Mouse (Mus musculus) adrenal gland, adult (tissue): Measurements from ENCODE around the gene Dclk1.

Experiments
- DNase-seq, 2 experiments: peaks; one replicate each; pipeline ENCODE4 v3.0.0; 2022 to 2023; ENCODE audit warnings: low spot score in 1 of 2; ENCODE audit not compliant: inconsistent age in 2 of 2

The Dclk1 gene

DNA sequence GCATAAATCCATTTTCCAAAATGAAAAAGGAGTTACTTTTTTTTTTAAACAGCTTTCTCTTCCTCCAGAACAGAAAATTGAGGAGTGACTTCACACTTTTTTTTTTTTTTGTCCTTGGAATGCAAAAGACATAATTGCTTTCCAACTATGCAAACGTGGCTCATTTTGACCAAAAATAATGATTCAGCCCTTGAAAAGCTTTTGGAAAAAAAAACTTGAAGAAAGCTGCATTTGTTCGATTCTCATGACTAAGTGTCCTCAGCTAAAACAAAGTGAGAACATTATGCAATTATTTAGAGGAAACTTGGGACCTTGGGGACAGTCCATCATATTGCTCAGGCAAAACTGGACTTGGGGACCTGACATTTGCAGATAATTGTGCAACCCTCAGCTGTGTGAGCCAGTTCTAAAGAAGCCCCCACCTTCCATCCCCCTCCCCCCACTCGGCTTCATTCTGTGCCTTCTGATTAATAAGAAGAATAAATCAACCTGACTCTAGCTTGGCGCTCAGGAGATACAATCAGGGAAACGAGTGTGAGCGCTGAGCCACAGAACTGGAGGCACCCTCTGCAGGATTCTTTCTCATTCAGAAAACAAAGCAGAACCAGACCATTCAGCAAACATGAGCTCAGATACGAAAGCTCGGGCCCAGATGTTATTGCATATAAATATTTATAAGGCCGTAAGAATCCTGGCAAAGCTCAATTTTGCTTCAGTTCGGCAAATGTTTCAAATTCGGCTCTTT, 329.6 kb downstream of the Dclk1 start:
- DNase-seq: peak; percentile 15 to 83

DNA sequence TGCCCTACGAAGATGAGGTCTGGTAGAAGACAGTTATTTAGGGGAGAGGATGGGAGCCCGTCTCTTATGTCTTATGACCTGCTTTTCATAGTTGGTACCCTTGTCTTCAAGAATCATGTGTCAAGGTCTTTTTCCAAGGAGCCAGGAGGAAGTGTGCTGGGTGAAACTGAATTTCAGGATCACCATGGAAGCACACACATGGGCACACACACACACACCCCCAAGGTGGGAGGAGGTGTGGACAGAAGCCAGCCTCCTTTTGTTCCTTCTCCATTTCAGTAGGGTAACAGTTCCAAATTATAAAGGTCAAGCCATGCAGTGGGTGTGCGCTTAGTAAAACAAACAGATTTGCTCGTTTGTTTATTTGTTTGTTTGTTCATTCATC, 330.1 kb downstream of the Dclk1 start:
- no peak for DNase-seq

DNA sequence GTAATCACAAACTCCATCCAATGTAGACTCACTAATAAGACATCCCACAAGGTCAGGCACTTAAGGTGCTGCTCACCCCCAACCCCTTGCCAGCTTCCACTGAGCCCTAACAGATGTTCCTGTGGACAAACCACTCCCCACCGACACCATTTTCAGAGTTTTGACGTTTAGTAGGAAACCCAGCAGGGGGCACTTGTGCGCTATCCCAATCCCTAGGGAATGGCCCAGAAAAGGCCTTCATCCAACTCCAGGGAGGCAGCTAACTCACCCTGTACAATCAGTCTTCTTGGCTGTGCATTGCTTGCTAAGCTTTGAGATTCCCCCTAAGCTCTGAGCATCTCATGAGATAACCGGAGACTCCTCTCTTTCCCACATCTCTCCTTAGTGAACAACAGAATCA, 331.8 kb downstream of the Dclk1 start:
- peak; percentile 33 to 76 for DNase-seq

DNA sequence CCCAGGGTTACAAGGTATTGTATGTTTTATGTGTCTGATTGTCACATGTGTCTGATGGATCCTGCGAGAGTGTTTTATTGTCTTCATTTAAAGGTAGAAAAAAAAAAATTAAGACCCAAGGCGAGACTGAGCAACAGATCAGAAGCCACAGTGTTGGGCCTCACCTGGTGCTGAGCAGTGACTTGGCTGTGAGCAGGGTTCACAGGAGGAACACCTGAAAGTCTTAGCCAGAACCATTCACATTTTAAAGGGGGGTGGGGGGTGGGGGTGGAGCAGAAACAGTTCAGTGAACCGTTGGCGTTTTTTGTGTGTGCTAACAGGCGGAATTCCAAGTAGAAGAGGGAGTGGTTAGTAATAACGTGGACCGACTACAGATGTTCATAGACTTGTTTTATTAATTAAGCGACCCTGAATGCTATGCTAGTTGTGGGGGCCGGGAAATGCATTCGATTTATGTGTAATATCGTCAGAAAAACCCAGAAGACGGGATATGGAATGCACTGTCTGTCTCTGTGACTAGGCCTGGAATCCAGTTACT, 345.3 kb downstream of the Dclk1 start:
- no peak for DNase-seq

DNA sequence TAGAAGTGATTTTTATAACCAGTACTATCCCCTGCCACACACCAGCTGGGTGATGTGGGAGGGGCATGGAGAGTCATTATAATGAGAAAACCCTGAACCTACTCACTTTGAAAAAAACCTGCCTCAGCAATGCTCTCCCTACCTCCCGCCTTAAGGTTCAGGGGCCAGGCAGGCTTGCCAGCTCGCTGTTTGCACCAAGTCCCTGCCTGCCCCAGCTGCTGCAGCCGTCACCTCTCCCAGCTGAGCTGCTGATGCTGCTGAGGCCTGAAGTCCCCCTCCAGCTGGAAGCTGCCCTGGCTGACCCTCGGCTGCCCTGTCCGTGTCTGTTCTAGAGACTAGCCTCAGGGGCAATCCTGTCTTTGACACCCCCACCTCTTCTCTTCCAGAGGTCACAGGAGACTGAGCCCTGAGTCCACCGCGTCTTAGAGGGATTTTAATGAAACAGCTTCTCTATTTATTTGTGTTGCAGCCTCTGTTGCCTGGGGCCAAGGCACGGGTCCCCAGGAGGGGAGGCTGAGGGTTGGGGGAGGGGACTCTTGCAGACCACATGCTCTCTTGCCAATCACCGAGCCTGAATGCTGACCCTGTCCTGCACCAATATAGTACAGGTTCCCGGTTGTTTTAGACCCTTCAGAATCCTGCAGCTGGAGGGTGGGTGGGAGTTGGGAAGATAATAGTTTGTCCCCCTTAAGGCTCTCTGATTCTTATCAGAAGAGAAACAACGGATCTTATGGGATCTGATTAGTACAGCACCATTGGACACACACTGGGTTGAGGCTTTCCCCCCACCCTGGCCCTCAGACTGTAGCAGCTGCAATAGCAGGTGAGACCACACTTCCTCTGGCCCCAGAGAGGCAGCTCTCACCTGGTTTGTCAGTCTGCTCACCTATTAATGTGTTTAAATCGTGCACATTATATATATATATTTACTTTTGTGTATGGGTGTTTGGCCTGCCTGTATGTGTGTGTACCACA, 346.1 kb downstream of the Dclk1 start:
- DNase-seq: no peak
